Mouse (Mus musculus): ENCODE measurements around the gene Zfp941. TPM values are rescaled to one million over a fixed set of nuclear protein-coding genes. Genes with fewer than 3 reads are reported as not detected.

The Zfp941 gene
- total RNA-seq, 2 experiments from 2014 or later = 15.3 to 16.3 TPM

- intact Hi-C loops (cut with DNase I) = loop anchor here (1.0 to 10.0 kb wide), 3 partner anchors 58 to 330 kb away; partner anchors contain the start of gene Rnh1
- peak; percentile 87 to 92 for DNase-seq (ENCODE audit: low spot score in 2 of 2)
Observed at GRCm38 (mm10) chr7:140844905-140845665, 23.1 kb upstream of the Zfp941 start, which contains the start of gene Scgb1c1. Scgb1c1 (plus strand) TSS chr7:140845547.

DNA sequence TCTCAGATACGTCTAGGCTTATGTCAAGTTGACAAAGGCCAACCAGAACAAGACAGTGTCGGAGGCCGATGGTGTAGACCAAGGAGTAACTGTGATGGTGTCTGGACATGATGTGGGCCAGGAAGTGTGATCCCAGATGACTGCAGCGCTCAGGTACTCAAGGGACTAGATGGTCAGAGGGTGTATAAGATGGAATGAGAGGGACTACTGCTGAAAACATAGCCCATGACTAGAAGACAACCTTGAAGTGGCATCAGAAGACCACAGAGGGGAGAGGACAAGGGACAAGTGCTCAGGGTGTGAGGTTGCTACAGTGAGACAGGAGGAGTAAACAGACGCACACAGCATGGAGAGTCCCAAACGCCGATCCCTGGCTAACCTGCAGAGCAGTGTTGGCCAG, 21.8 kb upstream of the Zfp941 start:
- DNase-seq (ENCODE audit: low spot score in 2 of 2) = no peak
- intact Hi-C loops (cut with DNase I) = loop anchor here (2.0 to 10.0 kb wide), 2 partner anchors 205 to 331 kb away; partner anchors contain the start of gene Rnh1

DNA sequence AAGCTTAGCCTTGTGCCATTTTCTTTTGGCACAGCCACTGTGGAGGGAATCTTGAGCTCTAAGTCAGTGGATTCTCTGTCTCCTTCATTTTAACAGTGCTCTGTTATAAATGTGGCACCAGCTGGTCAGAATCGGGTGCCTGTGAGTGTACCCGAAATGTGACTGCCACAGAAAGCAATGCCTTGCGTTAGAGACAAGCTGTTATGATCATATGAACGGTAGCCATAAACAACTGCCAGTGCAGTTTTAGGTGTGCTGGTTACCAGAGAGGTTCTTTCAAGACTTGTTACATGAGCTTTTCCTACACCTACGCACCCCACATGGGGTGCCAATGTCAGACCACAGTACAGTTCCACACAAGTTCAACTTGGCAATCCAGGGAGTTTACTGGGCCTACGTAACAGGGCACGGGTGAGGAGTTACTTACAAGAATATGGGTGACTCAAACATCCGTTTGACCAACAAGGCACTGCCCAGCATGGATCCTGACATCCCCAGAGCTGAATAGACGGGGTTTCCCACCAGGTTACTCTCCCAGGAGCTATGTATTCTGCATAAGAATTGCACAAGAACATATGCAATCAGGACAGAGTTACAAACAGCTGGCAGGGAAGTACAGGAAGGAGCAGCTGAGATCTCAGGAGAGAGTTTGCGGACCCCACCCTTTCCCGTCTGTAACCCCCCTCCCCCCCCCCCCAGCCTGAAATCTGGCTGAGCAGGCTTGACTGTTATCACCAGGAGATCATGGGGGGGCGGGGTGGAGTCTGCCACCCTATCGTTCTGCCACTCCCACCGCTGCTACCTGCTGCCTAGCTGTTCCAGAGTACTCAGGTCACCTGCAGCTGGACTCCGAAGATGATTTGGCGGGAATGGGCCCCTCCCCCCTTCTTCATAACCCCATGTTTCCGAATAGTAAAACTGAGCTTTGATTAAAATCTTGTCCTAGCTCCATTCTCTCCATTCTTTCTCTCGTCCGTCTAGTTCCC, 19.1 kb upstream of the Zfp941 start:
- DNase-seq (ENCODE audit: low spot score in 2 of 2) = no peak
- intact Hi-C loops (cut with DNase I) = loop anchor here (10.0 kb wide), 1 partner anchor 334 kb away; the partner anchor contains the start of gene Rnh1

- intact Hi-C loops (cut with DNase I) = no loop called here
Observed at GRCm38 (mm10) chr7:140839556-140839955, 17.6 kb upstream of the Zfp941 start.

DNA sequence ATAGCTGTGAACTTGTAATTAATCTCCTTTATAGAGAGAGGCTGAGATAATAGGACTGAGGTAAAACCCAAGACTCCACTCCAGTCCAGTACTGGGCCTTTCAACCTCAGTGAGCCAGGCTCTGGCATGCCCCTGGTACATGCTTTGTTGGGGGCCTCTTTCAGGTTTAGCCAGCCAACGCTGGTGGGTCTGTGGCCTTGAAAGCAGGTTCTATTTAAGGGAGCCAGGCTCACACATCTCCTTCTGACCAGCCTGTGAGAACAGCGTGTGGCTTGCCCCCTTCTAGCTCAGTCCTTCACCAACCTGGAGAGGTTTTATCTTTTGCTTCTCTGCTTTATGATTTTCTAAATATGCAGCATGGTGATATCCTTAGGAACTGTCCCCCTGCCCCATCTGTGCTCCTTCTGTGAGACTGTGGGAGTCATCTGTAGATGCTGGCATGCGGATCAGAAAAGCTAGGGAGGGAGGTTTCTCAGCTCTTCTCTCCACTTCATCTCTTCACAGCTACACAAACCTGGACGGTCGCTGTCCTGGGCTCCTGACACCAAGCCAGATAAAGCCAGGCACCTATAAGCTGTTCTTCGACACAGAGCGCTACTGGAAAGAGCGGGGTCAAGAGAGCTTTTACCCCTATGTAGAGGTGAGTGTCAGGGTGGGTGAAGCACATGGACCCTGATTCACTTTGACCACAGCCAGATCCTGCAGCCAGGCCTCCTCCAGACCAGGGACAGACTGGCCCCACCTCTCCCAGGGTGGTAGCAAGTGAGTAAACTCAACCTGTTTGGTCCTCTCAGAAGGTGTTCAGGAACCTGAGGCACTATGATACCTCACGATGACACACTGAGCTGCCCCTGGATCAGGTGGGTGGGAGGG, 14.5 kb upstream of the Zfp941 start:
- peak; percentile 35 to 71 for DNase-seq (ENCODE audit: low spot score in 2 of 2)
- intact Hi-C loops (cut with DNase I) = no loop called here

More at GRCm38 (mm10) chr7:140839556-140839955, 17.6 kb upstream of the Zfp941 start:
- no peak for DNase-seq (ENCODE audit: low spot score in 2 of 2)

GRCm38 (mm10) chr7:140835758-140836087, 13.7 kb upstream of the Zfp941 start:
- intact Hi-C loops (cut with DNase I) = no loop called here

GRCm38 (mm10) chr7:140834968-140835757, 13.2 kb upstream of the Zfp941 start, which contains the start of gene Urah:
Urah (plus strand) TSS chr7:140835018.
- intact Hi-C loops (cut with DNase I) = no loop called here
- no peak for DNase-seq (ENCODE audit: low spot score in 2 of 2)

More at GRCm38 (mm10) chr7:140835758-140836087, 13.7 kb upstream of the Zfp941 start:
- DNase-seq (ENCODE audit: low spot score in 2 of 2) = no peak

DNA sequence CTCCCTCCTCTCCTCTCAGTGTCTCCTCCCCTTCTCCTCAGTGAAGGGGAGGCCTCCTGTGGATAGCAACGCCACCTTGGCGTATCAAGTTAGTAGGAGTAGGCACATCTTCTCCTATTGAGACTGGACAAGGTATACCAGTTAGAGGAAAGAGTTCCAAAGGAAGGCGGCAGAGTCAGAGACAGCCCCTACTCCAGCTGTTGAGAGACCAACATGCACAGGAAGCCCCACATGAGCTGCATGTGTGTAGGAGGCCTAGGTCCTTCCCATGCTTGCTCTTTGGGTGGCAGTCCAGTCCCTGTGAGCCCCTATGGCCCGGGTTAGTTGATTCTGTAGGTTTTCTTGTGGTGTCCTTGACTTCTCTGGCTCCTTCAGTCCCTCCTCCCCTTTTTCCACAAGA, 11.4 kb upstream of the Zfp941 start:
- DNase-seq (ENCODE audit: low spot score in 2 of 2) = no peak
- intact Hi-C loops (cut with DNase I) = no loop called here

DNA sequence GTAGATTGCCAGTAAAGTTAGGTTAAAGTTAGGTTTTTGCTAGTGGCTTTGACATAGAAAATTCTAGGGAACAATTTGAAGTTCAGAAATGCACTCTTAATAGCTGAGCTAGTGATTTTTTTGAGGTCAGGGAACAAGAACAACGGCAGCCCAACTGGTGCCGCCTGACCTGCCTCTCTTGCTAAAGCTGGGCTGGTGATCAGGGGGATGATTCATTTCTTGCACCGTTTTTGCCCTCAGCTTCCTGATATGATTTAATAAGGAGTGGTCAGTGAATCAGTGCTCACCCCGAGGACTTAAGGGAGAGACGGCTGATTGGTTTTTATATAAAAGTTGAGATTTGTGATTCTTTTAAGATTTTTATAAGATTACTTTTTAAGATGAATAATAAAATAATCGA, 9.5 kb upstream of the Zfp941 start:
- intact Hi-C loops (cut with DNase I) = no loop called here

DNA sequence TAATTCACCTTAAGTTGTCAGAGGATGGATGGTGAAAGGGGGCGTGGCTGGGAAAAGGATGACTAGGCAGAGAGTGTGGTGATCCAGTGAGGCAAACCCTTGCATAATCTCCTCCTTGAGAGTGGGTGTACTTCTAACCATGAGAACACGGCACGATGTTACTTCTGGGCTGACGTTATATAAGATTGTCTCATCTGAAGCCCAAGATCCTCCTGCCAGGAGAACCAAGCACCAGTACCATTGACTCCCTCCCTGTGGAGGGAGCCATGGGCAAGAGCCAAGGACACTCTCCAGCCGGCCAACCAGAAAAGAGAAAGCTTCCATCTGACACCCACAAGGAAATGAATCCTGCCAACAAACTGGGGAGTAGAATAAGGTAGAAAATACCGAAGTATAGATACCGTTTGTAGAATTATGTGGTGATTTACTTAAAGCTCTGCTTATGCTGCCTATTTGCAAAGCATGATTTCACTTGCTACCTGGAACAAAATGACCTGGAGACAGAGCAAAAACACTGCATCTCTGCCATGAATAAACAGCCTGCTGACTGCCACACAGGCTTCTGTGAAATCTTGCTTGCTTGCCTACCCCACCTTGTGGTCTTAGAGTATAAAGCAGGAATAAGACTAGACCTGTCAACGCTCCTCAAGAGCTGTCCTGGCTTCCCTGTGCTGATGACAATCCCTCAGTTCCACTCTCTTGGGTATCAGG, 6.3 kb upstream of the Zfp941 start:
- intact Hi-C loops (cut with DNase I) = loop anchor here (5.0 kb wide), 3 partner anchors 641 to 746 kb away; partner anchors contain the start of genes Caly and Sprn
- peak; percentile 62 to 91 for DNase-seq (ENCODE audit: low spot score in 2 of 2)

More for the DNA sequence above, 9.5 kb upstream of the Zfp941 start:
- DNase-seq (ENCODE audit: low spot score in 2 of 2) = no peak

- intact Hi-C loops (cut with DNase I) = no loop called here
- DNase-seq (ENCODE audit: low spot score in 2 of 2) = no peak
Observed at GRCm38 (mm10) chr7:140822731-140823130, 753 bp upstream of the Zfp941 start.

DNA sequence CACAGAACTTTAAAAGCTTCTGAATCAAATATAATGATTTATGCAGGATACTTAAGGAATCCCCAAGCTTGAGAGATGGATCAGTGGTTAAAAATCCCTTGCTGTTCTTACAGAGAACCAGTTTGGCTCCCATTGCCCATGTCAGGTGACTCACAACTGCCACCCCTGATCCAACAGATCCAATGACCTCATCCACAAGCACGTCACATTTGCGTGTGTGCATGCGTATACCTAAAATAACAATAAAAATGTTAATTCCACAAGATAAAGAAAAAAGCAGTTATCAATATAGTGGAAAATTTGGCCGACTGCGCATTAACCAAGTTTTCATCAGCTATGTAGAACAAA, 699 bp downstream of the Zfp941 start:
- DNase-seq (ENCODE audit: low spot score in 2 of 2) = no peak
- intact Hi-C loops (cut with DNase I) = no loop called here

- no peak for DNase-seq (ENCODE audit: low spot score in 2 of 2)
- intact Hi-C loops (cut with DNase I) = no loop called here
Observed at GRCm38 (mm10) chr7:140820173-140820572, 1.8 kb downstream of the Zfp941 start.

- intact Hi-C loops (cut with DNase I) = no loop called here
- no peak for DNase-seq (ENCODE audit: low spot score in 2 of 2)
Observed at GRCm38 (mm10) chr7:140812850-140813249, 9.1 kb downstream of the Zfp941 start.

DNA sequence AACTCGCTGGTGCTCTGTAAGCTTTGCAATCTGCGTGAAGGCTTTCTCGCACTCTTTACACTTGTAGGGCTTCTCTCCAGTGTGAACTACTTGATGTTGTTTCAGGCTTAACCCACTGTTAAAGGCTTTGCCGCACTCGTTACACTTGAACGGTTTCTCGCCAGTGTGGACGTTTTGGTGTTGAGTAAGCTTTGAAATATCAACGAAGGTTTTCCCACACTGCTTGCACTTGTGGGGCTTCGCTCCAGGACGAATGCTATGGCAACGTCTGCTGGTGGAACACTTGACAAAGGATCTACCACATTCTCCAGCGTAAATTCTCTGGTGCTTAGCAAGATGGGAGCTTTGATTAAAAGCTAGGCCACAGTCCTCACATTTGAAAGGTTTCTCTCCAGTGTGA, 10.3 kb downstream of the Zfp941 start:
- peak; percentile 27 to 57 for DNase-seq (ENCODE audit: low spot score in 2 of 2)
- intact Hi-C loops (cut with DNase I) = no loop called here

DNA sequence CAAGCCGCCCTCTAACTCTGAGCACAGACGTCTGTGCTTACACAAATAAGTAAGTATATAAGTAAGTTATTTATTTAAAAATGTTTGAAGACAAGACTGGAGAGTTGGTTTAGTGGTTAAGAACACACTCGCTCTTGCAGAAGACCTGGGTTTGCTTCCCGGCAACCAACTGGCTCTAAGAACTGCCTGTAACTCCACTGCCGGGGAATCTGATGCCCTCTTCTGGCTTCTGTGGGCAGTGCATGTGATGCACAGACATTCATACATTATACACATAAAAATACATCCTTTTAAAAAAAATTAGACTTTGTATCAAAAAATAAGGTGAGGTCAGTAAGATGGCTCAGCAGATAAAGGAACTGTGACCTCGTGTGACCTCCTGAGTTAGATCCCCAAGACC, 11.5 kb downstream of the Zfp941 start:
- intact Hi-C loops (cut with DNase I) = no loop called here
- DNase-seq (ENCODE audit: low spot score in 2 of 2) = no peak

DNA sequence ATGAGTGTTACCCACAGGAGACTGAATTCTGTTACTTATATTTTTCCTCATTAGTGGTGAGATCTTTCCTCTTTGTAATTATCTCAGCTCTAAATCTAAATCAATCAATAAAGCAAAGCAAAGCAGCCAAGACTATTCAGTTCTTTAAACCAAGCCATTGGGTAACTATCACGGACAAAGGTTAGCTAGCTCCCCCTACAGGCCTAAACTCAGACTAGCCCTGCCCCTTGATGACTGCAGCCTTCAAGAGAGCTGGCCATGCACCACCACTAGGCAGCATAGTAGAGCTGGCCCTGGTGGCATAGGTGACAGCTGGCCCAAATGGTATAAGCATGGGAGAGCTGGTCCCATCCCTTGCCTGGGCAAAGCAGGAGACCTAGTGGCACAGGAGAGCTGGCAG, 16.3 kb downstream of the Zfp941 start:
- peak; percentile 59 to 62 for DNase-seq (ENCODE audit: low spot score in 2 of 2)
- intact Hi-C loops (cut with DNase I) = no loop called here

GRCm38 (mm10) chr7:140802629-140803028, 19.3 kb downstream of the Zfp941 start:
- intact Hi-C loops (cut with DNase I) = no loop called here
- no peak for DNase-seq (ENCODE audit: low spot score in 2 of 2)

Measured in left cerebral cortex, postnatal 14 days (tissue).